ENCODE assay signal across 11 mouse cellular contexts in the genomic region with DNA sequence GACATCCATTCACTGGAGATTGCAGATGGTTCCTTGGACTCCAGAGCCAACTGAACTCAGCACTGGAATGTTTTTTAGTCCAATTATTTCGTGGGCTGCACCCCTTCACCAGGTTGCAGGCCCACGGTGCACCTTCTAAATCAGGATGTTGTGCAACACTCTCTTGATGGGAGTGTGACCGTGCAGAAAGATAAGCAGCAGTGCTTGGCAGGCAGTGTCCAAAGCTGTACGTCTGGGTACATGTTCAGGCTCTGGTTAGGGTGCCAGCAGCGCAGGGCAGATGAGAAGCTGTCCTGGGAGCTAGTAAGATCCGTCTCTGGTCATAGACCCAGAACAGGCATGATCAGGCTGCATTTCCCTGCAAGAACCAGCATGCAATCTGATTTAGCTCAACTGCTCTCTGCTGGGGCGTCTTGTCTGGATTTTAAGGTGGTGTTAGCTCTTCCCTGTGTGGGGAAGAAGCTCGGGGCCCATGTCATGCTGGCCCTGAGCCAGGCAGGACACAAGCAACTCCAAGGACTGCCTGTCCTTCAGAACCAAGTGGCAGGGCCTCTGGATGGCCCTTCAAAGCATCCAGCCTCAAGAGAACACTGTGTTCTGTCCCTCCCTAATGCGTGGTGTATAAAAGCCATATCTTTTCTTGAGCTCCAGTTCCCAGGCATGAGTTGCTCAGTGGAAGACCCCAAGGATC. TPM values are rescaled to one million over a fixed set of nuclear protein-coding genes. Genes with fewer than 3 reads are reported as not detected.
DNase-seq lines count a peak whose midpoint lies in the region; ATAC-seq lines count a peak whose summit lies in the region.
"Had no signal": no experiment of that assay in that cellular context is flagged by ENCODE, and none has a peak within 500 bp of the region (broad histone marks: within the 10 kb centered on the region; RNA-seq: fewer than 3 reads in every experiment).

No protein-coding gene starts in this region.

- peak; percentile 24; the same call in 1 of the 2 replicates for ATAC-seq in frontal cortex, adult (ENCODE audit: low TSS enrichment)
- ATAC-seq: forebrain, postnatal 0 days; midbrain, embryonic 15.5 days had no signal

- intact Hi-C loops in heart, postnatal 14 days (cut with DNase I) = no loop called here
- intact Hi-C loops in left cerebral cortex, postnatal 25 days (cut with DNase I) = no loop called here

- no peak for DNase-seq in frontal cortex, postnatal 14 days (ENCODE audit: low spot score in 2 of 2)
- peak; percentile 56 for DNase-seq in ovary, postnatal 36 days (ENCODE audit: low spot score)
- DNase-seq in ovary, postnatal 10 days (ENCODE audit: low spot score) = no peak
- DNase-seq in heart, postnatal 14 days = peak; percentile 28 to 47
- DNase-seq in thymus, postnatal 10 days (ENCODE audit: low spot score in 2 of 2) = no peak
- DNase-seq in left cerebral cortex, postnatal 25 days (ENCODE audit: low spot score in 2 of 2) = no peak
- no peak for DNase-seq in thymus, postnatal 14 days
- DNase-seq: forebrain, postnatal 0 days; kidney, adult 2 months had no signal

RNA-seq across cellular contexts. Expression of a gene that starts 16.2 kb away (rescaled TPM):
- total RNA-seq in heart, postnatal 14 days (2021) = 10 to 100 TPM; 41.8 to 43.4 TPM
- total RNA-seq in left cerebral cortex, postnatal 25 days (2021) = 100 to 1,000 TPM; 109 to 120 TPM

RNA-seq across cellular contexts. Expression of a gene that starts 26.8 kb away (rescaled TPM):
- 1 to 10 TPM; 3.4 to 4.3 TPM for total RNA-seq in heart, postnatal 14 days (2021)
- total RNA-seq in left cerebral cortex, postnatal 25 days (2021) = 10 to 100 TPM; 13.4 to 14.1 TPM

Comparison
In these comparisons a context has a peak if more than half of its experiments do, and no peak if none do; other contexts are left out.
1. DNase-seq: peak in ovary, postnatal 36 days (single experiment) and heart, postnatal 14 days (2 of 2); none in frontal cortex, postnatal 14 days (0 of 2), ovary, postnatal 10 days (single experiment), thymus, postnatal 10 days (0 of 2), left cerebral cortex, postnatal 25 days (0 of 2) and thymus, postnatal 14 days (single experiment).